Mouse (Mus musculus) C2C12 (cell line): Measurements from ENCODE around the gene Soga1. TPM values are rescaled to one million over a fixed set of nuclear protein-coding genes. Genes with fewer than 3 reads are reported as not detected.

Experiments
- H3K27me3 ChIP-seq: one replicate; pipeline ENCODE4 v1.6.1; 2011; ENCODE audit not compliant: control insufficient read depth, insufficient read depth, insufficient read length
- H3K36me3 ChIP-seq: one replicate; pipeline ENCODE4 v1.6.1; 2011; ENCODE audit not compliant: control insufficient read depth, insufficient read depth
- H3K4me3 ChIP-seq: one replicate; pipeline ENCODE4 v1.5.1; 2011; ENCODE audit warnings: mild to moderate bottlenecking, control low read depth; ENCODE audit not compliant: poor library complexity, insufficient read depth, severe bottlenecking
- H3K79me2 ChIP-seq: one replicate; pipeline ENCODE4 v1.6.1; 2011; ENCODE audit not compliant: control insufficient read depth, insufficient read depth
- H3K79me3 ChIP-seq: one replicate; pipeline ENCODE4 v1.6.1; 2011; ENCODE audit warnings: low read depth, control low read depth
- H3ac ChIP-seq: one replicate; pipeline ENCODE3; 2011; ENCODE audit warnings: low read depth; ENCODE audit not compliant: control insufficient read depth, insufficient read length
- CEBPB ChIP-seq: IDR thresholded peaks from one replicate; pipeline ENCODE4 v1.6.1; 2011; ENCODE audit warnings: low read depth, mild to moderate bottlenecking, control low read depth, moderate library complexity
- CTCF ChIP-seq: IDR thresholded peaks from one replicate; pipeline ENCODE4 v1.5.1; 2011; ENCODE audit not compliant: control insufficient read depth, insufficient read depth, insufficient read length
- FOSL1 ChIP-seq: IDR thresholded peaks from one replicate; pipeline ENCODE4 v1.8.0; 2011; ENCODE audit warnings: mild to moderate bottlenecking, low read length; ENCODE audit not compliant: poor library complexity, insufficient read depth, severe bottlenecking
- MAX ChIP-seq: IDR thresholded peaks from one replicate; pipeline ENCODE4 v1.6.1; 2011; ENCODE audit warnings: mild to moderate bottlenecking, control low read depth
- MYOD1 ChIP-seq: IDR thresholded peaks from one replicate; pipeline ENCODE4 v1.6.1; 2011; ENCODE audit warnings: low read depth; ENCODE audit not compliant: control insufficient read depth, insufficient read length
- MYOG ChIP-seq: IDR thresholded peaks from one replicate; pipeline ENCODE4 v1.6.1; 2011; ENCODE audit not compliant: control insufficient read depth, insufficient read length; ENCODE audit errors: extremely low read depth
- USF1 ChIP-seq: IDR thresholded peaks from one replicate; pipeline ENCODE4 v1.6.1; 2011; ENCODE audit warnings: low read depth, mild to moderate bottlenecking, control low read depth, moderate library complexity
- polyA plus RNA-seq: library from polyadenylated mRNA; unstranded; fragments of >200 nt; fragmentation: generic; extraction: Trizol; gene quantifications from one replicate; pipeline ENCODE4 v1.2.1, GENCODE M21; 2012; ENCODE audit warnings: missing spikeins

Soga1 gene
- polyA plus RNA-seq, 1 experiment = 13.9 TPM

- H3K4me3 ChIP-seq = no peak overlapping the region
- peak overlapping the region; percentile 61 for H3ac ChIP-seq
- no peaks in the 10 kb centered on the region for H3K27me3 ChIP-seq
- H3K79me2 ChIP-seq = peaks cover 40% of the 10 kb centered on the region
- H3K36me3 ChIP-seq = peaks cover 10% of the 10 kb centered on the region
- H3K79me3 ChIP-seq = peaks cover 31% of the 10 kb centered on the region
- TF ChIP-seq MYOG = no peak
- TF ChIP-seq CTCF = no peak
- TF ChIP-seq MYOD1 = no peak
- no peak for TF ChIP-seq CEBPB
- TF ChIP-seq MAX = no peak
- no peak for TF ChIP-seq FOSL1
- TF ChIP-seq USF1 = no peak
Measured at GRCm38 (mm10) chr2:157079701-157080180, 687 bp upstream of the Soga1 start.

GRCm38 (mm10) chr2:157078059-157078792, 828 bp downstream of the Soga1 start:
- Histone ChIP-seq H3K79me2 (peaks cover 56% of the 10 kb centered on the region), H3K36me3 (peaks cover 12% of the 10 kb centered on the region), H3K27me3 (no peaks in the 10 kb centered on the region), H3K79me3 (peaks cover 41% of the 10 kb centered on the region), H3ac (peak overlapping the region; percentile 95), H3K4me3 (peak overlapping the region; percentile 68)
- TF ChIP-seq CEBPB (no peak), USF1 (no peak), MYOG (no peak), MYOD1 (no peak), CTCF (no peak), FOSL1 (no peak), MAX (no peak)

- Histone ChIP-seq H3K36me3 (peaks cover 18% of the 10 kb centered on the region), H3K4me3 (peak overlapping the region; percentile 68), H3K79me3 (peaks cover 46% of the 10 kb centered on the region), H3ac (peak overlapping the region; percentile 95), H3K27me3 (no peaks in the 10 kb centered on the region), H3K79me2 (peaks cover 61% of the 10 kb centered on the region)
- TF ChIP-seq MAX = no peak
- TF ChIP-seq CEBPB = no peak
- no peak for TF ChIP-seq MYOG
- no peak for TF ChIP-seq MYOD1
- TF ChIP-seq FOSL1 = no peak
- TF ChIP-seq USF1 = no peak
- TF ChIP-seq CTCF = no peak
Measured at GRCm38 (mm10) chr2:157077641-157078058, 1.4 kb downstream of the Soga1 start.

- Histone ChIP-seq H3K36me3 (peaks cover 19% of the 10 kb centered on the region), H3K4me3 (peak overlapping the region; percentile 68), H3ac (peak overlapping the region; percentile 95), H3K79me2 (peaks cover 66% of the 10 kb centered on the region), H3K27me3 (no peaks in the 10 kb centered on the region), H3K79me3 (peaks cover 51% of the 10 kb centered on the region)
- TF ChIP-seq MYOG = no peak
- no peak for TF ChIP-seq USF1
- no peak for TF ChIP-seq MAX
- TF ChIP-seq CEBPB = no peak
- no peak for TF ChIP-seq FOSL1
- TF ChIP-seq CTCF = no peak
- TF ChIP-seq MYOD1 = no peak
Measured at GRCm38 (mm10) chr2:157077160-157077559, 1.9 kb downstream of the Soga1 start.

- H3K79me2 ChIP-seq = peaks cover 72% of the 10 kb centered on the region
- peaks cover 56% of the 10 kb centered on the region for H3K79me3 ChIP-seq
- peak overlapping the region; percentile 68 for H3K4me3 ChIP-seq
- TF ChIP-seq MYOD1 (no peak), CTCF (no peak), MAX (no peak), MYOG (no peak)
- no peaks in the 10 kb centered on the region for H3K27me3 ChIP-seq
- no peak overlapping the region for H3ac ChIP-seq
- peaks cover 19% of the 10 kb centered on the region for H3K36me3 ChIP-seq
Measured at GRCm38 (mm10) chr2:157076585-157076984, 2.5 kb downstream of the Soga1 start.

GRCm38 (mm10) chr2:157075685-157076084, 3.4 kb downstream of the Soga1 start:
- H3K36me3 ChIP-seq = peaks cover 19% of the 10 kb centered on the region
- H3K4me3 ChIP-seq = no peak overlapping the region
- peaks cover 61% of the 10 kb centered on the region for H3K79me3 ChIP-seq
- H3ac ChIP-seq = no peak overlapping the region
- peaks cover 81% of the 10 kb centered on the region for H3K79me2 ChIP-seq
- no peak for TF ChIP-seq CEBPB
- no peak for TF ChIP-seq MAX
- no peak for TF ChIP-seq CTCF
- no peak for TF ChIP-seq FOSL1
- no peak for TF ChIP-seq MYOG
- TF ChIP-seq USF1 = no peak
- no peak for TF ChIP-seq MYOD1
- H3K27me3 ChIP-seq = no peaks in the 10 kb centered on the region
